Mouse (Mus musculus) embryonic facial prominence, embryonic 12.5 days (tissue): ENCODE data around the gene Ino80e. TPM values are rescaled to one million over a fixed set of nuclear protein-coding genes. Genes with fewer than 3 reads are reported as not detected.
"Not testable (repeated sequence)": the region's sequence is repeated elsewhere in the genome, so short reads cannot be mapped to it uniquely, and the experiment has no call there.

Source experiments
- ATAC-seq: fragments of 200-750 bp; cut with Nextera tagmentation; 2 replicates; pipeline ENCODE4 v1.8.0; 2017; ENCODE audit not compliant: insufficient number of reproducible peaks, insufficient read depth, low FRiP score, low TSS enrichment
- H3K27ac ChIP-seq: fragments of 300-500 bp; sonication (generic); 2 replicates; pipeline ENCODE4 v1.5.1; 2016; ENCODE audit warnings: mild to moderate bottlenecking
- H3K27me3 ChIP-seq: fragments of 300-500 bp; sonication (generic); 2 replicates; pipeline ENCODE4 v1.6.1; 2016; ENCODE audit warnings: mild to moderate bottlenecking, moderate library complexity
- H3K36me3 ChIP-seq: fragments of 300-500 bp; sonication (generic); 2 replicates; pipeline ENCODE4 v1.6.1; 2016; ENCODE audit warnings: mild to moderate bottlenecking
- H3K4me1 ChIP-seq: fragments of 300-500 bp; sonication (generic); 2 replicates; pipeline ENCODE4 v1.6.1; 2016
- H3K4me2 ChIP-seq: fragments of 300-500 bp; sonication (generic); replicated peaks from 2 replicates; pipeline ENCODE4 v1.6.1; 2016; ENCODE audit warnings: mild to moderate bottlenecking, moderate library complexity
- H3K4me3 ChIP-seq: fragments of 300-500 bp; sonication (generic); 2 replicates; pipeline ENCODE4 v1.5.1; 2016; ENCODE audit warnings: mild to moderate bottlenecking
- H3K9ac ChIP-seq: fragments of 300-500 bp; sonication (generic); 2 replicates; pipeline ENCODE4 v1.6.1; 2016; ENCODE audit warnings: mild to moderate bottlenecking, moderate library complexity
- H3K9me3 ChIP-seq: fragments of 300-500 bp; sonication (generic); 2 replicates; pipeline ENCODE4 v1.6.1; 2016; ENCODE audit warnings: mild to moderate bottlenecking, moderate library complexity
- WGBS: fragments of 180-500 bp; shearing (Covaris S2); methylation state at CpG from one replicate; pipeline ENCODE4 v1.1.7; 2016; 5-methylcytosine and 5-hydroxymethylcytosine counted together
- polyA plus RNA-seq: library from polyadenylated mRNA; unstranded; fragments of >200 nt; fragmentation: Nextera tagmentation; extraction: Ambion mirVana; gene quantifications from 2 replicates; pipeline ENCODE4 v1.2.1, GENCODE M21; 2016

The Ino80e gene
- 96.7 and 99.6 TPM in 2 replicates for polyA plus RNA-seq

GRCm38 (mm10) chr7:126862147-126862784 lies at the start of gene Ino80e:
Ino80e (minus strand) TSS chr7:126862377.
- Histone ChIP-seq H3K27me3 (no peaks in the 10 kb centered on the region), H3K4me2 (peak within 1 kb of the TSS; percentile 88), H3K36me3 (peaks cover 63% of the 10 kb centered on the region), H3K4me1 (peaks cover 25% of the 10 kb centered on the region), H3K27ac (peak within 1 kb of the TSS; percentile 86), H3K4me3 (peak within 1 kb of the TSS; percentile 73), H3K9ac (peak within 1 kb of the TSS; percentile 66), H3K9me3 (no peaks in the 10 kb centered on the region)
- ATAC-seq = peak; percentile 42; the same call in 1 of the 2 replicates
- WGBS = under 1% methylated on average over 41 of the region's 41 CpGs

- H3K4me3 ChIP-seq = no peak overlapping the region
- H3K4me2 ChIP-seq = no peak overlapping the region
- no peak overlapping the region for H3K9ac ChIP-seq
- no peaks in the 10 kb centered on the region for H3K36me3 ChIP-seq
- H3K27ac ChIP-seq = no peak overlapping the region
- ATAC-seq = no peak
- no peaks in the 10 kb centered on the region for H3K9me3 ChIP-seq
- 70% methylated on average over 3 of the region's 3 CpGs for WGBS
- H3K4me1 ChIP-seq = no peaks in the 10 kb centered on the region
- H3K27me3 ChIP-seq = no peaks in the 10 kb centered on the region
Observed at GRCm38 (mm10) chr7:126905590-126905989, 43.4 kb upstream of the Ino80e start.

GRCm38 (mm10) chr7:126899781-126900180 lies 37.6 kb upstream of the Ino80e start:
- not testable (repeated sequence) for ATAC-seq, H3K27ac ChIP-seq, H3K27me3 ChIP-seq, H3K4me3 ChIP-seq, H3K36me3 ChIP-seq, H3K4me1 ChIP-seq, H3K9ac ChIP-seq, H3K9me3 ChIP-seq, H3K4me2 ChIP-seq
- 94% methylated on average over 8 of the region's 9 CpGs for WGBS

GRCm38 (mm10) chr7:126898102-126898990 lies 36.2 kb upstream of the Ino80e start:
- peak; percentile 92 for ATAC-seq
- 13% methylated on average over 37 of the region's 37 CpGs for WGBS
- H3K36me3 ChIP-seq = no peaks in the 10 kb centered on the region

GRCm38 (mm10) chr7:126897390-126898101 lies 35.4 kb upstream of the Ino80e start:
- H3K4me3 ChIP-seq = peak overlapping the region; percentile 59
- H3K4me1 ChIP-seq = peaks cover 6% of the 10 kb centered on the region
- ATAC-seq = no peak
- 23% methylated on average over 16 of the region's 16 CpGs for WGBS
- no peaks in the 10 kb centered on the region for H3K36me3 ChIP-seq
- peak overlapping the region; percentile 69 for H3K9ac ChIP-seq
- H3K27me3 ChIP-seq = no peaks in the 10 kb centered on the region
- no peaks in the 10 kb centered on the region for H3K9me3 ChIP-seq
- H3K4me2 ChIP-seq = peak overlapping the region; percentile 77
- peak overlapping the region; percentile 61; the same call in 1 of the 2 replicates for H3K27ac ChIP-seq

More at GRCm38 (mm10) chr7:126898102-126898990, 36.2 kb upstream of the Ino80e start:
- no peaks in the 10 kb centered on the region for H3K9me3 ChIP-seq
- peak overlapping the region; percentile 69 for H3K9ac ChIP-seq
- peak overlapping the region; percentile 77 for H3K4me2 ChIP-seq
- peak overlapping the region; percentile 61; the same call in 1 of the 2 replicates for H3K27ac ChIP-seq
- H3K4me3 ChIP-seq = peak overlapping the region; percentile 59
- H3K4me1 ChIP-seq = peaks cover 6% of the 10 kb centered on the region
- H3K27me3 ChIP-seq = no peaks in the 10 kb centered on the region

GRCm38 (mm10) chr7:126896912-126897311 lies 34.7 kb upstream of the Ino80e start:
- 87% methylated on average over 5 of the region's 5 CpGs for WGBS
- H3K9ac ChIP-seq = no peak overlapping the region
- H3K27me3 ChIP-seq = no peaks in the 10 kb centered on the region
- no peak overlapping the region for H3K4me3 ChIP-seq
- no peak overlapping the region for H3K27ac ChIP-seq
- no peak overlapping the region for H3K4me2 ChIP-seq
- H3K9me3 ChIP-seq = no peaks in the 10 kb centered on the region
- H3K36me3 ChIP-seq = no peaks in the 10 kb centered on the region
- H3K4me1 ChIP-seq = peaks cover 6% of the 10 kb centered on the region
- ATAC-seq = no peak

- H3K4me2 ChIP-seq = no peak overlapping the region
- H3K9ac ChIP-seq = no peak overlapping the region
- H3K27ac ChIP-seq = no peak overlapping the region
- no peak for ATAC-seq
- H3K36me3 ChIP-seq = no peaks in the 10 kb centered on the region; the same call in 1 of the 2 replicates
- no peaks in the 10 kb centered on the region for H3K4me1 ChIP-seq
- WGBS = 47% methylated on average over 7 of the region's 7 CpGs
- no peak overlapping the region for H3K4me3 ChIP-seq
- H3K9me3 ChIP-seq = no peaks in the 10 kb centered on the region
- H3K27me3 ChIP-seq = no peaks in the 10 kb centered on the region
Observed at GRCm38 (mm10) chr7:126888852-126889251, 26.7 kb upstream of the Ino80e start.

GRCm38 (mm10) chr7:126887281-126887680 lies 25.1 kb upstream of the Ino80e start:
- H3K9ac ChIP-seq = no peak overlapping the region
- no peaks in the 10 kb centered on the region for H3K9me3 ChIP-seq
- H3K27ac ChIP-seq = no peak overlapping the region
- H3K4me2 ChIP-seq = no peak overlapping the region
- 86% methylated on average over 5 of the region's 5 CpGs for WGBS
- no peak for ATAC-seq
- no peaks in the 10 kb centered on the region for H3K27me3 ChIP-seq
- H3K36me3 ChIP-seq = no peaks in the 10 kb centered on the region; the same call in 1 of the 2 replicates
- peaks cover 10% of the 10 kb centered on the region for H3K4me1 ChIP-seq
- H3K4me3 ChIP-seq = no peak overlapping the region

- peak; percentile 98 for ATAC-seq
- H3K4me3 ChIP-seq = peak within 1 kb of the TSS; percentile 63
- peaks cover 10% of the 10 kb centered on the region for H3K36me3 ChIP-seq
- H3K4me2 ChIP-seq = peak within 1 kb of the TSS; percentile 84
- under 1% methylated on average over 56 of the region's 56 CpGs for WGBS
- peaks cover 23% of the 10 kb centered on the region for H3K4me1 ChIP-seq
- H3K9ac ChIP-seq = peak within 1 kb of the TSS; percentile 78
- H3K27ac ChIP-seq = peak within 1 kb of the TSS; percentile 93
- no peaks in the 10 kb centered on the region for H3K27me3 ChIP-seq
- H3K9me3 ChIP-seq = no peaks in the 10 kb centered on the region
Observed at GRCm38 (mm10) chr7:126884286-126885164, 22.3 kb upstream of the Ino80e start, which contains the start of gene Taok2. Taok2 (minus strand) TSS chr7:126884703.

GRCm38 (mm10) chr7:126883731-126884181 lies 21.6 kb upstream of the Ino80e start:
- Histone ChIP-seq H3K9ac (peak overlapping the region; percentile 78), H3K4me3 (peak overlapping the region; percentile 63), H3K9me3 (no peaks in the 10 kb centered on the region), H3K4me1 (peaks cover 23% of the 10 kb centered on the region), H3K4me2 (peak overlapping the region; percentile 84), H3K27me3 (no peaks in the 10 kb centered on the region), H3K36me3 (peaks cover 18% of the 10 kb centered on the region), H3K27ac (peak overlapping the region; percentile 93)
- no peak for ATAC-seq
- under 1% methylated on average over 15 of the region's 15 CpGs for WGBS
